Mouse (Mus musculus) cerebellum, postnatal 14 days (tissue): ENCODE measurements around the gene Acer2.
A peak's percentile ranks its signal among the peaks of the same experiment; 100 is the strongest.
"Not testable (repeated sequence)": the region's sequence is repeated elsewhere in the genome, so short reads cannot be mapped to it uniquely, and the experiment has no call there.

Source experiments
- DNase-seq, 2 experiments: peaks; one replicate each; pipeline ENCODE4 v3.0.0; 2021; ENCODE audit warnings: mixed read lengths in 2 of 2

Acer2 gene

GRCm38 (mm10) chr4:86874146-86874847 lies at the start of gene Acer2:
Gene Acer2, plus strand, starts transcription at chr4:86874396.
- DNase-seq = peak; percentile 68 to 76

- peak; percentile 9 to 12 for DNase-seq
Observed at GRCm38 (mm10) chr4:86825143-86825542, 49.1 kb upstream of the Acer2 start.

- no peak for DNase-seq
Observed at GRCm38 (mm10) chr4:86831896-86832295, 42.3 kb upstream of the Acer2 start.

- not testable (repeated sequence) for DNase-seq
Observed at GRCm38 (mm10) chr4:86841141-86841540, 33.1 kb upstream of the Acer2 start.

GRCm38 (mm10) chr4:86845384-86845783 lies 28.8 kb upstream of the Acer2 start:
- DNase-seq = peak; percentile 38 to 48

GRCm38 (mm10) chr4:86847246-86847645 lies 26.9 kb upstream of the Acer2 start:
- no peak for DNase-seq

- DNase-seq = no peak
Observed at GRCm38 (mm10) chr4:86851331-86851730, 22.9 kb upstream of the Acer2 start.

- no peak for DNase-seq
Observed at GRCm38 (mm10) chr4:86852018-86852417, 22.2 kb upstream of the Acer2 start.

GRCm38 (mm10) chr4:86852813-86853590 lies 21.2 kb upstream of the Acer2 start:
- DNase-seq = no peak

- DNase-seq = peak in 1 of 2 experiments; percentile 57
Observed at GRCm38 (mm10) chr4:86856304-86857112, 17.7 kb upstream of the Acer2 start.

GRCm38 (mm10) chr4:86857113-86858069 lies 16.8 kb upstream of the Acer2 start, which contains the start of gene Rps6:
Gene Rps6, minus strand, starts transcription at chr4:86857412.
- peak; percentile 95 to 96 for DNase-seq

- DNase-seq = peak; percentile 32 to 33
Observed at GRCm38 (mm10) chr4:86858070-86858440, 16.1 kb upstream of the Acer2 start.

- DNase-seq = no peak
Observed at GRCm38 (mm10) chr4:86864087-86864486, 10.1 kb upstream of the Acer2 start.

- no peak for DNase-seq
Observed at GRCm38 (mm10) chr4:86871988-86872387, 2.2 kb upstream of the Acer2 start.

GRCm38 (mm10) chr4:86873072-86873471 lies 1.1 kb upstream of the Acer2 start:
- DNase-seq = no peak

- no peak for DNase-seq
Observed at GRCm38 (mm10) chr4:86879477-86879876, 5.3 kb downstream of the Acer2 start.

- no peak for DNase-seq
Observed at GRCm38 (mm10) chr4:86881178-86881577, 7.0 kb downstream of the Acer2 start.

GRCm38 (mm10) chr4:86882413-86882812 lies 8.2 kb downstream of the Acer2 start:
- DNase-seq = no peak

GRCm38 (mm10) chr4:86884945-86885344 lies 10.7 kb downstream of the Acer2 start:
- peak; percentile 24 to 45 for DNase-seq

- DNase-seq = no peak
Observed at GRCm38 (mm10) chr4:86885790-86886159, 11.6 kb downstream of the Acer2 start.

GRCm38 (mm10) chr4:86886160-86886878 lies 12.1 kb downstream of the Acer2 start:
- DNase-seq = no peak
